Mouse (Mus musculus): ENCODE results near the gene Tnfrsf12a. TPM values are rescaled to one million over a fixed set of nuclear protein-coding genes. Genes with fewer than 3 reads are reported as not detected.
A peak's percentile ranks its signal among the peaks of the same experiment; 100 is the strongest.

Gene Tnfrsf12a
- total RNA-seq, 4 experiments from 2014 or later = 55.7 to 113 (median 85.0) TPM

DNA sequence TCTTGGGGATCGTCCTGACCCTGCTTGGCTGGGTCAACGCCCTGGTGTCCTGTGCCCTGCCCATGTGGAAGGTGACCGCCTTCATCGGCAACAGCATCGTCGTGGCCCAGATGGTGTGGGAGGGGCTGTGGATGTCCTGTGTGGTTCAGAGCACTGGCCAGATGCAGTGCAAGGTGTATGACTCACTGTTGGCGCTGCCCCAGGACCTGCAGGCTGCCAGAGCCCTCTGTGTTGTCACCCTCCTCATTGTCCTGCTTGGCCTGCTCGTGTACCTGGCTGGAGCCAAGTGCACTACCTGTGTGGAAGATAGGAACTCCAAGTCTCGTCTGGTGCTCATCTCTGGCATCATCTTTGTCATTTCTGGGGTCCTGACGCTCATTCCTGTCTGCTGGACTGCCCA is 3.8 kb upstream of the Tnfrsf12a start:
- no peak for DNase-seq (ENCODE audit: low spot score)

DNA sequence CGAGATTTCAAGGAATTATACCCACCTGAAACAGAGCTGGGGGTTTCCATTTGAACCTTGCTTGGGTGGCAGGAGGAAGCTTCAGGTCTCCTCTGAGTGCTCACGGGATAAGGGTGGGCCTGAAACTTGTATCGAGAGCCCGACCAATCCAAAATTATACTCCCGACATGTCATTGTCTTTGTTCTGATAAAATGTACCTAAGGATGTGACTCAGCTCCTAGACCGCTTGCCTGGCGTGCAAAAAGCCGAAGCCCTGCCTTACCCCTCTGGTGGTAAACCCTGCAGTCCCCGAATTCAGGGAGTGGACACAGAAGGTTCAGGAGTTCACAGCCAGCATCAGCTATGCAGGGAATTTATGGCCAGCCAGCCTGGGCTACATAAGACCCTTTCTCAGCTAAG is 3.1 kb upstream of the Tnfrsf12a start:
- no peak for DNase-seq (ENCODE audit: low spot score)

DNA sequence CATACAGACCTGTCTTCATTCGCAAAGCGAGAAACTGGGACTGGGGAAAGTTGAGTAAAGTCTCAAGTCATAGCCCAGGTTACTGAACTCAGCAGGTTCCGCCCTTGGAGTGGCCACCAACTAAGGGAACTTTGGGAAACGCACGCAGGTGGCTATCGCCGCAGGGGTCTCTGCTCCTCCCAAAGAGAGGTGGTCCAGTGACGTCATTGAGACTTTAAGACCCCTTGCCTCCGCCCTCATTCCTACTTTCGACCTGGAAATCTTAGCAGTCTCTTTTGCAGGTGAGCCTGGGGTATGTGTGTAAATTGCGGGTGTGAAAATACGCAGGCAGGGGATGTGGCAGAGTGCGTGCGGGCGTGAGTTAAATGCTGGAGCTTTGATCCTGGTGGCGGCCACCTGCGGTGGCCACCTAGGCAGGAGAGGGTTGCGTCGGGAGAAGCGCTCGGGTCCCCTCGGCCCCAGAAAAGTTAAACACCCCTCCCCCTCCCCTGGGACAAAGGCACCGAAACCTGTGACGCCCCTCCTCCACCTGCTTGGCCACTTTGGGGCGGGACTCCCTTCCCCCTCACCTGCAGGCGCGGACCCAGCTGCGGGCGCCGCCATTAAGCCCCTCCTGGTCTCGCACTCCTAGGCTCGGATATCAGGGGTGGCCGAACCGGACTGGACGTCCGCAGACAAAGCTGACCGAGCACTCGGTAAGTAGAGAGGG is 2.0 kb upstream of the Tnfrsf12a start, which contains the start of gene Cldn6:
Cldn6 (plus strand) TSS at position 123 of the 709 bp plus-strand sequence.
- DNase-seq (ENCODE audit: low spot score) = no peak

DNA sequence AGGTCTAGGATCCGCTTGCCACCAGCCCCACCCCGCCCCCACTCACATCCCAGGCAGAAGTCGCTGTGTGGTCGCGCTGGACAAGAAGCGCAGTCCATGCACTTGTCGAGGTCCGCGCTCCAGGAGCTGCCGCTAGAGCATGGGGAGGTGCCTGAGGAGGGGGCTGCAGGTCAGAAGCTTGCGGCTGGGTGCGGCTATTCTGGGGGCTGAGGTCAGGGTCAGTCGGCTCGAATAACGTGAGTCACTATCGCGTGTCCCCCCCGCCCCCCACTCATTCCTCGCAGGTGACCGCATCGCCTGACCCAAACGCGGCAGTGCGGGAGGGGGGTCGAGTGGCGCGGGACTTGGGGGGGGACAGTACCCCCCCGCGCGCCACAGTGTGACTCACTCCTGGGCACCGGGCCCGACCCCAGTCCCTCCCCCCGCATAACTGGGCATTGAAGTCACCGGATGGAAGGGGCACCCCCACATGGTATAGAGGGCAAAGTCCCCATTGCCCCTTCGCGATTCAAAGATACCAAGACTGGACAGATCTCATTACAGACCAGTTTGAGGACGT is 716 bp downstream of the Tnfrsf12a start:
- DNase-seq (ENCODE audit: low spot score) = peak; percentile 49

DNA sequence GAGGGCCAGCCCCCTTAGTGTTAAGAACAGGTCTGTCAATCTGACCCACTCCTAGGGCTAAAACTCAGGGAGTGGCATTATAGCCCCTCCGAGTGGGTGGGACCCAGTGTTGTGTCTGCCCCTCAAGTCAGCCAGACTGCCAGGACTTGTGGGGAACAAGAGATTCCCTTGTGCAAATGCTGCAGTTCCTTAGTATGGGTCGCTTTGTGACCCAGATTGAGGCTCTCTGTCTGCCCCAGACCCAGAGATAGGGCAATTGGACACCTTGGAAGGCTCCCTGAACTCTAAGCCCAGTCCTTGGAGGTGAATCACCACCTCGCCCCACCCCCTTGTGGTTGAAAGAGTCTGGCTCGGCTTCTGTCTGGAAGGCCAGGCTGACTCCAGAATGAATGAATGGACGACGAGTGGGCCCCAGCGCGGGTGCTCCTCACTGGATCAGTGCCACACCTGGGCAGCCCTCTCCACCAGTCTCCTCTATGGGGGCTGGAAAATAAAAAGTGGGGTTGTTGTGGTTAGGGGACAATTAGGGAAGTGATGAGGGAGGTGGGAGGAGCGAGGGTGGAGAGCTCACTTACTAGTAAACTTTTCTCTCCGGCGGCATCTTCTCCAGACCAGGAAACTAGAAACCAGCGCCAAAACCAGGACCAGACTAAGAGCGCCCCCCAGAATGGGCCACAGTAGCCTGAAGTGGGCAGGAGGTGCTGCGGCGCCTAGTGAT is 1.5 kb downstream of the Tnfrsf12a start:
- DNase-seq (ENCODE audit: low spot score) = peak; percentile 39

DNA sequence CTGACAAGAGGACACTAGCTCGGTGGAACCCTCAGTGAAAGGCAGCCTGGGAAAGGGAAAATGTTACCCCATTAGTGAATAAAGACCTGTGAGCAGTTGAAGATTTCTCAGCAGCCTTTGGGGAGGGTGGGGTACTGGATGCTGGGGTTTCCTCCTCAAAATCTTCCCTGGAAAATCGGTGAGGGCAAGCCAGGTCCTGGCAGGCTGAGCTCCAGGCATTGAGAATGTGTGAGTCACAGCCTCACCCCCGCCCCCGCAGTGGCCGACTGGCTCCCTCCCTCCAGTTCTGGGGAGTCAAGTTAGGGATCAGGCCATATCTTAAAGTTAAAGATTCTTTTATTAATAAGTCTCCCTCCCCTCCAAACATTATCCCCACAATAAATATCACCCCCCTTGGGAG is 2.1 kb downstream of the Tnfrsf12a start:
- peak; percentile 74 for DNase-seq (ENCODE audit: low spot score)

DNA sequence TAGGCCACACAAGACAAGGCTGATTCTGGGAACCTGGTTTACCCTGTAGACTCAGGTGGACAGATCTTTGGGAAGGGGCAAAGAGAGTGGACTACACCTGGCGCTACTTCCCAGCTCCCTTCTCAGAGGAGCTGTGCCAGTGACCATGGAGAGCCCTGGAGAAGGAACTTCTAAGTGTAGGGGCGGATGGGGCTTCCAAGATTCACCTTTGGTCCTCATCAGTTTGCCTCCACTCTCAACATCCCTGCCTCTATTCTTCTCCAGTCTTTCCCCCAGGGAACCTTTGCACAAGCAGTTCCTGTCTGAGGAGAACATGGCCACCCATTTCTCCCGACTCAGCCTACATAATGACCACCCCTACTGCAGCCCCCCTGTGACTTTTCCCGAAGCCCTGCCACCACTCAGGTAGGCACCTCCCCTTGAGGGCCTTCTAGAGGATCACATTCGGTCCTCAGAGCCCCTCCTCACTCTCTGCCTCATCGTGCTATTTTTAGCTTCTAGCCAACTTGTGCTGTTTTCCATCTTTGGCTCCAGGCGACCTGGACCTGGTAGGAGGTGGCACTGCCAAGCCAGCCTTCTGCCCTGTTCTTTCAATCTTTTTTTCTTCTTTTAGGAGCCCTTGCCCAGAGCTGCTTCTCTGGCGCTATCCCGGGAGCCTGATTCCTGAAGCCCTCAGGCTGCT is 2.9 kb downstream of the Tnfrsf12a start:
- DNase-seq (ENCODE audit: low spot score) = peak; percentile 55

DNA sequence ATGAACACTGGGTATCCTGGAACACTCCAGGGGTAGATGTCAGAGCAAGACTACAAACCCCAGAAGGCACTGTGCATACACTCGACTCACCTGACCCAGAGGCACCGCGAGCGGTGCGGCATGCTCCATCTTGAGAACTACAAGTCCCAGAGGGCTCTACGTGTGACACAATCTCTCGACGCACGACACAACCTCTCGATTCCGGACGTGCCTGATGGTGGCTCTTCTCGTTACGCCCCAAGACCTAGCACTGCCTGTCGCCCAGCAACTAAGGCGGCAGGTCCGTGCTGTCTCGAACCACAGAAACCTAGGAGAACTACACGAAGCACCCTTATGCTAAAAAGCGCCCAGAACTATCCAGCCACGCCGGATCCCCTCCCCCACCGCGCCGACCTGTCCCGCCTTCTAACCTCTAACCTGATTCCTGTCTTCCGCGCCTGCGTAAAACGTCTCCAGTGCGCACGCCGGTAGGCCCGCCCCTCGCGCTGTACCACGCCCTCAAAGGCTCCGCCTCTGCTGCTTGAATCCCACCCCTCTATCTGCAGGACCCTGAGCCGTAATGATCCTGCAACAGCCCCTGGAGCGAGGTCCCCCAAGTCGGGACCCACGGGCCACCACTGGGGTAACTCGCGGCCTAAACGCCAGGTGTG is 3.7 kb downstream of the Tnfrsf12a start, which contains the start of the genes Hcfc1r1 and Thoc6:
Hcfc1r1 (plus strand) TSS at position 173 of the 650 bp plus-strand sequence.
Thoc6 (minus strand) TSS at position 459 of the 650 bp plus-strand sequence.
- peak; percentile 95 for DNase-seq (ENCODE audit: low spot score)

DNA sequence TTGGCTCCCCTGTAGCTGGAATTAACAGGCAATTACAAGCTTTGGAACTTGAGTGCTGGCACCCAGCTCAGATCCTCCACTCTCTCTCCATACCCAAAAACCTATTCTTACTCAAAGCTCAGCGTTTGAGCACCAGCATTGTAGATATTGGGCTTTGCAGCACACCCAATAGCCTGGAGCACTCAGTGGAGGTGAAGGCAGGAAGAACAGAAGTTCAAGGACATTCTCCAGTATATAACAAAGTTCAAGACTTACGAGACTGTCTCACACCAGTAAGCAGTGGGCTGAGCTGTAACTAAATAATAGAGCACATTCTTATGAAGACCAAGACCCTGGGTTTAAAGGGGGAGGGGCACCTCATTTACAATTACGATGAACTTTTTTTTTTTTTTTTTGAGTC is 4.5 kb downstream of the Tnfrsf12a start:
- no peak for DNase-seq (ENCODE audit: low spot score)

DNA sequence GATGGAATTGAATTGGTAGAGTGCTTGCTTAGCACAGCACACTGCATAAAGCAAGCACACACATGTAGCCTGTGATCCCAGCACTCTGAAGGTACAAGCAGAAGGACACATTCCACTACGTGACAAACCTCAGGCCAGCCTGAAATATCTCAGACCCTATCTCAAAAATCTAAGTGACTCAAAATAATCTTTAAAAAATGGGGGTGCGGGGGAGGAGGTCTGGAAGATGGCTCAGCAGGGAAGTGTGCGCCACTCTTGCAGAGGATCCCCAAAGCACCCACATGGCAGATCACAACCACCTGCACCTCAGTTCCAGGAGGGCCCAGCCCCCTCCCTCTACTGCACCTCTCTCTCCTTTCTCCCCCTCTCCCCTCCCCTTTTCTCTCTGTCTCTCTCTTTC is 5.7 kb downstream of the Tnfrsf12a start:
- DNase-seq (ENCODE audit: low spot score) = no peak

DNA sequence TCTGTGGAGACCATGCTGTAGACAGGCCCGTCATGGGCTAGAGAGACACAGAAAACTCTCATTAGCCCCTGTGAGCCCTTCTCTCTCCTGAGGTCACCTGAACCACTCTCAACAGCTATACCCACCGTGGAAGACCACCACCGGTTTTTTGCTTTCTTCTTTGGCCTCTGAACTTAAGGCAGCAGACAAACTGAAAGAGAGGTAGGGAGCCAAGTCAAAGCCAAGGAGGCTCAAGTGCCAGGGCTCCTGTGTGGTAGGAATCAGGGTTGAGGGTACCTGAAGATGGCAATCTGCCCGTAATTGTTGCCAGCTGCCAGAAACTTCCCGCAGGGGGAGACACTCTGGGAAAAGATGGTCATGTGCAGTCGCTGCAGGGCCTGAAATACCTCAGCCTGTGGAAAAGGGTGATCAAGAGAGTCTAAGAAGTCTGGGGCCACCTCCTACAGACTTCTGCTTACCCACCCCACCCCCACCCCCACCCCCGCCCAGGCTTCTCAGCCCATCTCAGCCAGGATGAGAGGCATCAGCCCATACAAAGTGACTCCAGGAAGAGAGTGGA is 6.7 kb downstream of the Tnfrsf12a start:
- DNase-seq (ENCODE audit: low spot score) = no peak

DNA sequence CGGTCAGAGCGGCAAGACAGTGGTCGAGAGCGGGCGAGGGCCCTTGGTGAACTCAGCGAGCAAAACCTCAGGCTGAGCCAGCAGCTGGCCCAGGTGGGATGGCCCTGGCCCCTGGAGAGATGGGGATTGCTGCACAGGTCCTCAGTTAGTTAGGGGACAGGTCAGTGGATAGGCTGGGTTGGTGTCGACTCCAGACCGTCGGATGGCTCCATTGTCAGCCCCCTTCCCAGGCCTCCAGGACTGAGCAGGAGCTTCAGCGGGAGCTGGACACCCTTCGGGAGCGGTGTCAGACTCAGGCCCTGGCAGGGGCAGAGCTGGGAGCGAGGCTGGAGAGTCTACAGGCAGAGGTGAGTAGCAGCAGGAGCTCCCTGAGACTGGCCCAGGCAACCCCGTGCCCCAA is 11.8 kb downstream of the Tnfrsf12a start:
- no peak for DNase-seq (ENCODE audit: low spot score)

DNA sequence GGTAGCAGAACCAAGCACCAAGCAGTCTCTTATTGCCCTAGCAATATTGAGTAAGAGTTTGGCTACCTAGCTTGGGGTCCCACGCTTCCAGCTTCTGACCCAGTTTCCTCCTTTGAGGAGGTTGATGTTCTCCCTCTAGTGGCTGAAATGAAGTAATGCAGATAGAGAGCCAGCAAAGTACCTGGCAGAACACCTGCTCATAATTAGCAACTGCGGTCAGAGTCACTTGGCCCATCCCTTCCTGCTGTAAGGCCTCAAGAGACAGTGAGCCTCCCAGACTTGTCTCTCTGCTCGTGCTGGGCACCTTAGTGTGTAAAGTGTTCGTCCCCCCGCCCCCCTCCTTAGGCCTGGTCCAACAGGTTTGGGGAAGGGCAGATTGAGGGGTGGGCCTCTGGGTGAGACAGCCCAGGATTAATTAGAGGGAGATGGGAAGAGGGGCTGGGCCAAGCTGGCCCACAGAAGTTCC is 12.7 kb downstream of the Tnfrsf12a start:
- peak; percentile 24 for DNase-seq (ENCODE audit: low spot score)

DNA sequence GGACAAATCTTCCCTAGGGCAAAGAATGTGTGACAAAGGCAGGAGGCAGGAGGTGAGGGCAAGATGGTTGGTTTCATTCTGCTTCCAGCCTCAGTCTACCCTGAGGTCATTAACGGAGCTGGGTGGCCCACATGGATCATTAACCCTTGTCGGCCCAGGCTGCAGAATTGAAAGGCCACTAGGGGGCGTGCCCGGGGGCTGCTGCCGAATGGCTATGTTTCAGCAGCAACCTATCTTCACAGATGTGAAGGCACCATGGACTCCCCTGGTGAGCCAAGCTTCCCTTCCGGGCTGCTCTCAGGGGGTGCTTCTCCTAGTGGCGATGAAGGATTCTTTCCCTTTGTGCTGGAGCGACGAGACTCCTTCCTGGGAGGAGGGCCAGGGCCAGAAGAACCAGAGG is 15.7 kb downstream of the Tnfrsf12a start:
- no peak for DNase-seq (ENCODE audit: low spot score)

DNA sequence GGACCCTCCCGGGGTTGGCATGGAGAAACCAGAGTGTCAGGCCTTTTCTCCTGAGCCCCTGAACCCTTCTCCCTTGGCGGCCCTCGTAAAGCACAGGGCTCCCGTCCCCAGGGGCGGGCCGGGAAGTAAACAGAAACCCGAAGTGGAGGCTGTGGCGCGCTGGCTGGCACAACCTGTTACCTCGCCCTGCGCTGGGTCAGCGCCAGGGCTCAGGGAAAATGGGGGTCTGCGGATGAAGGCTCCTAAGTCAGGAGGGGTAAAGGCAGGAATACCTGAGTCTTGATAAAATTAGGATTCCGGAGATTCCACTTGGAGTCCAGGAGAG is 16.4 kb downstream of the Tnfrsf12a start:
- DNase-seq (ENCODE audit: low spot score) = no peak

DNA sequence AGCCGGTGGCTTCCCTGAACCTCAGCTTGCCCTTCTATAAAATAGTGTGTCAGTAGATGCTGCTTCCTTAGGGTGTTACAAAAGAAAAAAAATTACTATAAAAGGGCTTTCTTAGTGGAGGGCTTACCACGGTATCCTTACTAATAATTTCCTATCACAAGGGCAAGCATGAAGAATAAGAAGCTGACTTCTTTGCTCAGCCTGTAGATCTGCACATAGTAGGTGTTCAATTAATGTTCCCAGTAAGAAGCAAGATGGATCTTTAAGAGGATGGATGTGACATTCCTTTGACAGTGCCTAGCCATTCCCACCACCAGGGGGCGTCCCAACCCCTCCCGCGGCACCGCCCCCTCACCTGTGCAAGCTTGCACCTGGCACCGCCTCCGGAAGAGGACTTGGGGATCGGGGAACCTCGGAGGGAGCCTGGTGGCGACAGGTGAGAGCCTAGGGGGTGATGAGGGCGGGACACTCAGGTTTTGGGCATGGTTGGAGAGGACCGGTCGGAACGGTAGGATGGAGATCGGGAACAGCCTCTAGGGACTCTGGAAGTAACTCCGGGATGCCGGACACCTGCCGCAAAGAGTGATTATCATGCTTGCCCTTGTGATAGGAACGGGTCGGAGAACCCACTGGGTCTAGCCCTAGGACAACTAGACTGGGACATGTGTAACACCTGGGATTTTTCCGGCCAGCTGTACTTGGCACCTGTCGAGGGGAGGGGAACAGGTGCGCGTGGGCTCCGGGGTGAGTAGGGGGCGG is 17.0 kb downstream of the Tnfrsf12a start, which contains the start of gene Bicdl2:
Bicdl2 (plus strand) TSS at position 390 of the 759 bp plus-strand sequence.
- DNase-seq (ENCODE audit: low spot score) = no peak

DNA sequence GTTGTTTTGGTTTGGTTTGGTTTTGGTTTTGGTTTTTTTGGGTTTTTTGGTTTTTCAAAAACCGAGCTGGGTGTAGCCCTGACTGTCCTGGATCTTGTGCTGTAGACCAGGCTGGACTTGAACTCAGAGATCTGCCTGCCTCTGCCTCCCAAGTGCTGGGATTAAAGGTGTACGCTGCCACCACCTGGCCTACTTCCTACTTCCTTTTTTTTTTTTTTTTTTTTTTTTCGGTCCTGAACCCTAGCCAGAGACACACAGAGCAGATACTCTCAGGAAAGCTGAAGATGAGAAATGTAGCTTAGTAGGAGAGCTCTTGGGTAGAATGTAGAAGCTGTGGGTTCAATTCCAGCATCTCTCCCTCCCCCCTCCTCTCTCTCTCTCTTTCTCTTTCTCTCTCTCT is 18.8 kb downstream of the Tnfrsf12a start:
- no peak for DNase-seq (ENCODE audit: low spot score)

DNA sequence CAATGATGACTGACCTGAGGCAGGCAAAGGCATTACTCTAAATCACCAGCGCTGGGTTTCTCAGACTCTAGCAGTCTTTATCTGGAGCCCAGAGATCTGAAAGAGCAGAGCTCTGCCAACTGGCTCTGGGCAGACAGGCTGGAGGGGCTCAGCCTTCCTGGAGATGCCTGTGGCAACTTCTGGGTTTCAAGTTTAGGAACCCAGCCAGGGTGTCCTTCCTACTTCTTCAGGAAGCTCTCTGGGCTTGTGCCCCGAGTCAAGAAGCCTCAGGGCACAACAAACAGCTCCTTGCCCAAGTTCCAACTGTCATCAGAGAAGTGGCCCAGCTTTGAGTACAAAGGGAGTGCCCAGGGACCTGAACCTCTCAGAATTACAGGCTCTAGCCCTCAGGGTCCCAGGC is 22.9 kb downstream of the Tnfrsf12a start:
- no peak for DNase-seq (ENCODE audit: low spot score)

DNA sequence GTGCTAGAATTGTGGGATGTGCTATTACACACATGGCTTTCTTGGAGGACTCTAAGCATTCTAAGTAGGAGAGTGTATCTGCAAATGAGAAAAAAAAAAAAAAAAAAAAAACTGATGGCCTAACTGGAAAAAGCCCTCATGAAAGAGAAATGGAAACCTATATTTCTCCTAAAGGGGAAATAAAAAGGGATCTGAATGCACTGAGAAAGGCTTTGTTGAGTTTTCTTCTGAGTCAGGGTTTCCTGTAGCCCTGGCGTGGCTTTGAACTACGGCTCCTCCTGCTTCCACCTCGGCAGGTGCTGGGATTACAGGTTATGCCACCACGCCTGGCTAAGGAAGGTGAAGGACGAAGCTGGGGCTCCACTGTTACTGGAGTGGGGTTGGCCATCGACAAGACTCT is 23.3 kb downstream of the Tnfrsf12a start:
- no peak for DNase-seq (ENCODE audit: low spot score)

DNA sequence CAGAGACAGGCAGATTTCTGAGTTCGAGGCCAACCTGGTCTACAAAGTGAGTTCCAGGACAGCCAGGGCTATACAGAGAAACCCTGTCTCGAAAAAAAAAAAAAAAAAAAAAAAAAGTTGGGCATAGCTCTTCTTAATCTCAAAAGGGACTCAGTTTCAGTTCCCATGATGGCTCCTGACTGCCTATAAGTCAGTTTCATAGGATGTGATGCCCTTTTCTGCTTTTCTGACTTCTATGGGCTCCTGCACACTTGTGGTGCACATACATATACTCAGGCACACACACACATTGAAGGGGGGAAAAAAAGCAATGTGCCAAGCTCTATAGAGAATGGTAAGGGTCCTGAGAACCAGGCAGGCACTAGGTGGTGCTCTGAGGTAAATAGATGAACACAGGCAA is 23.9 kb downstream of the Tnfrsf12a start:
- DNase-seq (ENCODE audit: low spot score) = no peak

Measured in heart, adult 8-10 months (tissue).